Mouse (Mus musculus): ENCODE results near the gene Zkscan1.

GRCm38 (mm10) chr5:138090737-138091136 is 5.9 kb downstream of the Zkscan1 start:
- no peak for TF ChIP-seq CTCF (IDR thresholded peaks at IDR 0.05; ENCODE audit: low read depth, low read length)
- TF ChIP-seq POLR2A (IDR thresholded peaks at IDR 0.05; ENCODE audit: borderline replicate concordance, low read depth, low read length): no peak

Data from bone marrow macrophage, adult 2 months (primary cell).